Mouse (Mus musculus): ENCODE measurements around the gene Ick.

GRCm38 (mm10) chr9:78139463-78139862 is 30.5 kb downstream of the Ick start:
- TF ChIP-seq MEF2A (IDR thresholded peaks at IDR 0.05; ENCODE audit: extremely low read depth, insufficient replicate concordance, low read depth, low read length, poor library complexity, severe bottlenecking) (no peak), CTCF (IDR thresholded peaks at IDR 0.05 in 2 of 3, conservative IDR thresholded peaks at IDR 0.05 in 1 of 3; ENCODE audit: control insufficient read depth in 1 of 3, insufficient read depth in 1 of 3, low read depth in 2 of 3, low read length in 3 of 3, poor library complexity in 1 of 3, severe bottlenecking in 1 of 3) (no peak), NRF1 (IDR thresholded peaks at IDR 0.05; ENCODE audit: insufficient read depth, low read depth, low read length, poor library complexity, severe bottlenecking) (no peak), GABPA (IDR thresholded peaks at IDR 0.05; ENCODE audit: low read depth, low read length) (no peak), POLR2A (IDR thresholded peaks at IDR 0.05; ENCODE audit: control insufficient read depth in 1 of 2, insufficient read depth in 1 of 2, low read depth in 1 of 2, low read length in 2 of 2, poor library complexity in 1 of 2) (no peak), GATA1 (IDR thresholded peaks at IDR 0.05; ENCODE audit: low read depth, low read length) (no peak), ZMIZ1 (IDR thresholded peaks at IDR 0.05; ENCODE audit: low read depth, low read length) (no peak), JUND (IDR thresholded peaks at IDR 0.05; ENCODE audit: low read depth, low read length) (no peak), RAD21 (IDR thresholded peaks at IDR 0.05; ENCODE audit: low read depth, low read length) (no peak), MAZ (IDR thresholded peaks at IDR 0.05; ENCODE audit: low read depth, low read length) (no peak)

Data from MEL (cell line).